Mouse (Mus musculus) C2C12 (cell line): ENCODE data around the gene Drosha.

Experiments
- CTCF ChIP-seq: IDR thresholded peaks from one replicate; pipeline ENCODE4 v1.5.1; 2011; ENCODE audit not compliant: control insufficient read depth, insufficient read depth, insufficient read length
- MAX ChIP-seq: IDR thresholded peaks from one replicate; pipeline ENCODE4 v1.6.1; 2011; ENCODE audit warnings: mild to moderate bottlenecking, control low read depth
- MYOD1 ChIP-seq: IDR thresholded peaks from one replicate; pipeline ENCODE4 v1.6.1; 2011; ENCODE audit warnings: low read depth; ENCODE audit not compliant: control insufficient read depth, insufficient read length

DNA sequence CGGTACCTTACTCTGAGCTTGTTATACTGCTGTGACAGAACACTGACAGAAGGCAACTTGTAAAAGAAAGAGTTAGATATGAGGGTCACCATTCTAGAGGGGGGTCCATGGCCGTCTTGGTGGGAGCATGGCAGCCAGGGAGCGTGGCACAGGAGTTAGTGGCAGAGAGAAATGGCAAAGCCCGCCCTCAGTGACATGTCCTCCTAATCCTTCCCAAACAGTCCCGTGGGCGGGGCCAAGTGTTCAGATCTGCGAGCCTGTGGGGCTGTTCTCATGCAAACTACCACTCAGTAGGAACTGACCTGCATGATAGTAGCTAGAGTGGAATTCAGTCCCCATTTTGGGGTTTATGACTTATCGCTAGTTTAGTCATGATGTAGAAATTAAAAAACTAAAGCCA is 73.2 kb downstream of the Drosha start:
- no peak for TF ChIP-seq CTCF
- no peak for TF ChIP-seq MYOD1
- no peak for TF ChIP-seq MAX
